Mouse (Mus musculus) erythroblast, adult 5-6 weeks (primary cell): ENCODE data around the gene Zc3h18. TPM values are rescaled to one million over a fixed set of nuclear protein-coding genes. Genes with fewer than 3 reads are reported as not detected.

Experiments used
- ATAC-seq: replicated peaks from 2 replicates; pipeline ENCODE4 v1.8.0; 2016; ENCODE audit warnings: moderate number of reproducible peaks, mild to moderate bottlenecking, moderate TSS enrichment, inconsistent platforms; ENCODE audit not compliant: poor library complexity, low FRiP score, severe bottlenecking
- total RNA-seq, 2 experiments: library from RNA; stranded (forward) in 1 of 2; stranded (reverse) in 1 of 2; fragments of 150-400 nt in 1 of 2; fragments of 200-764, 138-1000 nt in 1 of 2; gene quantifications; 2 replicates each; pipeline versions ENCODE4 v1.2.3 to v1.2.4; 2015 to 2017; ENCODE audit warnings: low replicate concordance in 2 of 2

Zc3h18 gene
- total RNA-seq, 2 experiments from 2014 or later = 10.8 to 22.2 TPM

DNA sequence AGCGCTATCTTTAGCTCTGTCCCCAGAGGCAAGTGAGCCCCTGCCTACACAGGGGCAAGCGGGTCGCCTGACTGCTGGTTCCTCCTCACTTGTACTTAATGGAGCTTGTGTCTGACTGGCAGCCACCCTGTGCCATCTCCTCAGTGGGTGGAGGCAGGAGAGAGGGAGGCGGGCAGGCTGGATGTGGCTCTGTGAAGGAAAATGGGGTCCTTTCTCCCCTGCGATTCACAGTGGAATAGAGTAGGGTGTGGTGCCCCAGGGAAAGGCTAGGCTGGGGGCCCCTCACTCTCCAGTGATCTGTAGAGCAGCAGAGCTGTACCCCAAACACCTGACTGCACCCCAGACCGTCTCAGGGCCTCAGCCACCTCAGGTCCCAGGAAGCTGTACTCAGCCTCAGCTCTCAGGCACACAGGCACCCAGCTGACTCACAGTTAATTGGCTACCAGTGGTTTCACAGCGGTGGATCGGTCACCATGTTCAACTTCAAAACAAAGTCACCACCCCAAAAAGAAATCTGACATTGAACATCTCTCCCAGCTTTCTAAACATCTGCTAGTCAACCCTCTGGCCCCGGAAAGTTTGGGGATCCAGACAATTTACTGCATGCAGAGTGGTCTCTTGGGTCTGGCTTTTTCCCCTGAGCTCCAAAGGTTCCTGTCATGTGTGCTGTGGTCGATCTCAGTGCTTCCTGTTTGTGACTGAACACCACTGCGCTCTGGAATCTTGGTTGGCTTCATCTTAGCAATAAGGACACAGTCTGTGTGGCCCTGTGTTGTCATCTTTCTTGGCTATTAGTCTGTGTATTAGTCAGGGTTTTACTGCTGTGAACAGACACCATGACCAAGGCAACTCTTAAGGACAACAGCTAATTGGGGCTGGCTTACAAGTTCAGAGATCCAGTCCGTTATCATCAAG is 31.0 kb upstream of the Zc3h18 start:
- no peak for ATAC-seq

DNA sequence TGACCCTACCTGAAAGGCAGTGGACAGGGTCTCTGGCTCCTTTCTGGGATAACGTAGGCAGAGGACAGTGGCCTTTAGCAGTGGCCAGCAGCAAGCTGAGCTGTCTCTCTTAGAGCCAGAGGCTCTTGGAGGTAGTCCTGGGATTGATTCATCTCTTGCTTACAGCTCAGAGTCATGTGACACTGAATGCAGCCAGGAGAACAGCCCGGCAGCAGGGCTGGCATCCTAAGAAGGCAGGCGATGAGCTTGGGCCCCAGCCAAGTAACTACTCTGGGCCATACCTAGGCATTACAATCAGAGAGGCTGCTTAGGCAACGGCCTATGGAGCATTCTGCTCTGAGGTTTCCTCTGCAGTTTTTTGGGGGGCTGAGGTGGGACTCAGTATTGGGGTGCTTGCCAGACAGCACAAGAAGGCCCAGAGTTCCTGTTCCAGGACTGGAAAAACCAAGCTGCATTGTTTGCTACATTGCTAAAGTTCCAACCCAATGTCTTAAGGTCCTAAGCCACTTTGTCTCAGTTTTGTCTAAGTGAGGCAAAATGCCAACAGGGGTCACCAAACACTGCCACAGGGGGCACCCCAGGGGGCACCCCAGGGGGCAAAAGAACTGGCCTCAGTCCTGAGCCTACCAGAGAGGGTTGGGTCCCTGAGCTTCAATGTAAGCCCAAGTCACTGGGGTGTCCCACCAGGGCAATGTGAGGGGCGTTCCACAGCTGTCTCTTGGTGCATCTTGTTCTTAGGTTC is 28.4 kb upstream of the Zc3h18 start:
- ATAC-seq = no peak

DNA sequence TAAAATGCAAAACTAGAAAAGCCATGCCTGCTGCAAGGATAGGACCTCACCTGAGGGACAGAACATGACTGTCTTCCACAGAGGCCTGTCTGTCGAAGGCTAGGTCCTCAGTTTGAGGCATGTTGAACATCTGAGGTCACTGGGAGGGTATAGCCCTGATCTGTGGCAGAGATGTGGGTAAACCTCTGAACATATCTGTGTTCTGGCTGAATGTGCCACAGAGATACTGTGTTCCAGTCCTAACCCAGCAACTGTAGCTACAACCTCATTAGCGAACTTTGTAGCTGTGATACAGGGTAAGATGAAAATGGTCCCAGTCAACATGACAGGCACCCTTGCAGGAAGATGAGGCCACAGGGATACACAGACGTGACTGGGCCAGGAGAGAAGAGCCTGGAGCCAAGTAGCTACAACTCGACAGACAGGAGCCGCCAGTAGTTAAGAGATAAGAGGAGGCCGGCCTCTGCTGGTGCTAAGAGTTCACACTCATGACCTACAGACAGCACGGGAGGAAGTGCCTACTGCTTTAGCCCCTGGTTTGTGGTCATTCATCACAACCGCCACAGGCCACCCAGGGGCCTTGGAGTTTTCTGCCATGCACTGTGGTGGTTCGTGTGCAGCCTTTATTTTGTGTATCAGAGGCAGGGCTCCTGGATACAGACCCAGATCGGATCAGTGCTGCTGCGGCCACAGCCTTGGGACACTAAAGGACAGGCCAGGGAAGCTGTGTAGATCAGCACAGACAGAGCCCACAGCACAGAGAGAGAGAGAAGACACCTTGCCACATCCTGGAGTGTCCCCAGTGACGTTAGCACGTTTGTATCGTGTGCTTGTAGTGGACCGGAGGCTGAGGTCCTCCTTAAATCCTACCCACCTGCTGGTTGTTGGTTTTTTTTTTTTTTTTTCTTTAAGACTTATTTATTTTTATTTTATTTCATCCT is 26.8 kb upstream of the Zc3h18 start:
- peak; percentile 89 for ATAC-seq

DNA sequence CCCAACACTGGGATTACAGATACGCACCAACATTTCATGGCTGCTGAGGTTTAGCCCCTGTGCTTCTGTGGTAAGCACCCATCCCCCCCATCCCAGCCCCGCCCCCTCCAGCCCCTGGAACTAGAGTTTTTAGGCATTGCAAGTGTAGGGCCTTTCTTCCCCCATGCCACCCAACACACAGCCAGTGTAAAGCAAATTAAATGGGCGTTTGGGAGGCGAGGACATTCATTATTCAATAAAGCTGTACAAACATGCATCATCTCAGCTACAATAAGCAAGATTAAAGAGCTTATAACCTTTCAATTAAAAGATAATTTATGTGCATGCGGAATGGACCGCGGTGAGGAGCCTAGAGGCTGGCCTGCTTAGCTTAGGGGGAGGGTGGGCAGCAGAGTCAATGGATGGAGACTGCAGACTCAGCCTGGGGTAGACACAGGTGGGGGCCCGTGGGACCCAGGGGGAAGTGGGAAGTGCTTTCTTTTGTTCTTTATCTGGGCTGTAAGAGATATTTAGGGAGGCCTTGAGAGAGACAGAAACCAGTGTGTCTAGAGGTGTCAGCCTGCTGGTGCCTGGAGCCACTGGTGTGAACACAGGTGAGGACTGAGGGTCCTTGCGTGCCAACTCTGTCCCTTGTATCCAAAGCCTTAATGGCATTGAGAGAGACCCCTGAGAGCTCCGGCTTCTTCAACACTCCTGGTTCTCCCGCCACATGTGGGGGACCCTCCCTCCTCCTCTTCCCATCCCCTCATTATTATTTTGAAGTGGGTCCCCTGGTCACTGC is 25.9 kb upstream of the Zc3h18 start:
- no peak for ATAC-seq

GRCm38 (mm10) chr8:122354157-122354556 is 22.3 kb upstream of the Zc3h18 start:
- no peak for ATAC-seq

- no peak for ATAC-seq
These were observed 20.5 kb upstream of the Zc3h18 start for GRCm38 (mm10) chr8:122355642-122356606.

DNA sequence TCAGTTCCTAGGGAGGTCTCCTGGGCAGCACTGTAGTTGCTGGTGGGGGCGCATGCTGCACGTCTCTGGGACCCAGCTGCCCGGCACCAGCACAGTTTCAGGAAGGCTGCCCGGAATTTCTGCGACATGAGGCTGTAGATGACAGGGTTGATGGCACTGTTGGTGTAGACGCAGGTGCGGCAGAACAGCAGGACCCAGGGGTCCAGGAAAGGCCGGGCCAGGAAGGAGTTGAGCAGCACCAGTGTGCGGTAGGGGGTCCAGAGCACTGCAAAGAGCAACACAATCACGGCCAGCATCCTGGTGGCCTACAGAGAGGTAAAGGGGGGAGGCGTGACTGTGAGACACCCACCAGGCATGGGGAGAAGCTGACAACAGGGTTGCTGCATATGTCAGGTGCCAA is 19.2 kb upstream of the Zc3h18 start:
- no peak for ATAC-seq

DNA sequence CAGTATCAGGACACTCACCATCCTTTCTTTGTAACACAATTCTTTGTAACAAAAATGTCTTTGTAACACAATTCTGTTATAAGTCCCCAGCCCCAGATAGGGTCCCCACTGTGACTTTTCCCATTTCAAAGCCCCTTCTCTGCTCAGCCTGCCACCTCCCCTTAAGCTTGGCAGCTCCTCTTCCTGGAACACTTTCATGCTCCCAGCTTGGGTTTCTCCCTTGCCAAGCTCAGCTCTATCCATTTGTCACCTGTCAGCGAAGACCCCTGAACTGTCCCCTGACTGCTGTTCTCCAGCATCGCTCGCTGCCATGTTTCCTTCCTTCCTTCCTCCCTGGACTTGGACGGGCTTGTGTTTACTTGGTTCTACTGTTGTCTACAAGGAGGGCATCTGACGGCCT is 18.8 kb upstream of the Zc3h18 start:
- no peak for ATAC-seq

GRCm38 (mm10) chr8:122359111-122359775 is 17.2 kb upstream of the Zc3h18 start:
- no peak for ATAC-seq

- no peak for ATAC-seq
These were observed 15.6 kb upstream of the Zc3h18 start, which contains the start of gene Trhr2 for GRCm38 (mm10) chr8:122360696-122361416. Gene Trhr2, minus strand, starts transcription at chr8:122360746.

- ATAC-seq = no peak
These were observed 14.1 kb upstream of the Zc3h18 start for GRCm38 (mm10) chr8:122362271-122362670.

DNA sequence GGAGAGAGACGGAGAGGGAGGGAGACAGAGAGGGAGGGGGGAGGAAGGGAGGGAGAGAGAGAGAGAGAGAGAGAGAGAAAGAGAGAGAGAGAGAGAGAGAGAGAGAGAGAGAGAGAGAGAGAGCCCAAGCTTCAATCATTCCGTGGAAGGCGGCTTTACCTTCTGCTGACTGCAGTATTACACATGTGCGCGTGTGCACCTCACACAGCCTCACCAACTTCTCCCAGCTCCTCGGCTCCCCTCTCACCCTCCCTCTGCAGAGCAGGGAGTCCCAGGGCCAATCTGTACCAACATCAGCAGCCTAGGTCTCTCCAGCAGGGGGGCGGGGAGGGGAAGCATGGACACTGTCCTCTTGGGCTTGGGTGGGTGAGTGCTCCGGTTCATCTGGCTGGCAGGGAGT is 13.4 kb upstream of the Zc3h18 start:
- ATAC-seq = peak; percentile 41; the same call in 1 of the 2 replicates

DNA sequence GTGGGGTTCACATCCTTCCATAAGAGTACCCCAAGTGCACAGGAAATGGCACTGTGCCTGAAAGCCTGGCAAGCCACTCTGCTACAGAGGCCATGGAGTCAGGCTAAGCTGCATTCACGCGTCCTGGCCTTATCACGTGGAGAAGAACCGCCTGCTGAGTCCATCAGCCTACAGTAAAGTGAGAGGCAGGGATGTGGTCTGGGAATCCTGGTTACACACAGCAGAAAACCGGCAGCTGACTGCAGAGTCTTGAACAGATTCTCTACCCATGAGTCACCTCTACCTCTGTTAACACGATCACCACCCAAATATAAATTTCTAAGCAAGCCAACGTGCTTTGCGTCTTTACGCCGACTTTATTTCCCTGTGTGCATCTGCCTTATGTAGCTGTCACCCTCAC is 7.9 kb upstream of the Zc3h18 start:
- no peak for ATAC-seq

- ATAC-seq = peak; percentile 76
These were observed 6.7 kb upstream of the Zc3h18 start for GRCm38 (mm10) chr8:122369665-122370064.

- ATAC-seq = no peak
These were observed 4.7 kb upstream of the Zc3h18 start for GRCm38 (mm10) chr8:122371706-122372105.

DNA sequence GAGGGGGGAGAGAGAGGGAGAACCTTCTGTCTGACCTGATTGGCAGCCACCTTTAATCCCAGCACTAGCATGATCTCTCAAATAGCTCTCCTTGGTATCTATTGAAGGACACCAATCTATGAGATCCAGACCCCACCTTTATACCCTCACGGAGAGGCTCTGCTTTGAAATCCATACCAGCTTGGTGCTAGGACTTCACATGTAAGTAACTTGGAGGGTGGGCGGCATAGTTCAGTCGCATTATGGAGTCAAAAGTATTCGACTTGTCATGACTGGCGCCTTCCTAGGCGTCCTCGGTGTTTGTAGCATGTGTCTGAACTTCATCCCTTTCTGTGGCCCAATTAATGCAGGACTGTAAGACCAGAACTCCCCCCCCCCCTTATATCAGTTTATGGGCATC is 1.1 kb upstream of the Zc3h18 start:
- no peak for ATAC-seq
